Mouse (Mus musculus) lung, embryonic 15.5 days (tissue): ENCODE measurements around the gene Gcnt4. TPM values are rescaled to one million over a fixed set of nuclear protein-coding genes. Genes with fewer than 3 reads are reported as not detected.
A peak's percentile ranks its signal among the peaks of the same experiment; 100 is the strongest.
"Not testable (repeated sequence)": the region's sequence is repeated elsewhere in the genome, so short reads cannot be mapped to it uniquely, and the experiment has no call there.

ENCODE experiments used
- ATAC-seq: fragments of 200-750 bp; cut with Nextera tagmentation; 2 replicates; pipeline ENCODE4 v1.8.0; 2017; ENCODE audit warnings: moderate number of reproducible peaks, borderline replicate concordance; ENCODE audit not compliant: low FRiP score, low TSS enrichment; ENCODE audit errors: extremely low read depth
- H3K27ac ChIP-seq: fragments of 300-500 bp; sonication (generic); 2 replicates; pipeline ENCODE4 v1.5.1; 2015; ENCODE audit warnings: moderate library complexity, mild to moderate bottlenecking, inconsistent platforms
- H3K27me3 ChIP-seq: fragments of 300-500 bp; sonication (generic); 2 replicates; pipeline ENCODE4 v1.6.1; 2015; ENCODE audit warnings: inconsistent platforms
- H3K36me3 ChIP-seq: fragments of 300-500 bp; sonication (generic); 2 replicates; pipeline ENCODE4 v1.6.1; 2015; ENCODE audit warnings: inconsistent platforms
- H3K4me1 ChIP-seq: fragments of 300-500 bp; sonication (generic); 2 replicates; pipeline ENCODE4 v1.6.1; 2015; ENCODE audit warnings: inconsistent platforms
- H3K4me2 ChIP-seq: fragments of 300-500 bp; sonication (generic); 2 replicates; pipeline ENCODE4 v1.6.1; 2015; ENCODE audit warnings: inconsistent platforms, mild to moderate bottlenecking, moderate library complexity
- H3K4me3 ChIP-seq: fragments of 300-500 bp; sonication (generic); 2 replicates; pipeline ENCODE4 v1.5.1; 2015; ENCODE audit warnings: mild to moderate bottlenecking, inconsistent platforms
- H3K9ac ChIP-seq: fragments of 300-500 bp; sonication (generic); 2 replicates; pipeline ENCODE4 v1.6.1; 2015; ENCODE audit warnings: inconsistent platforms
- H3K9me3 ChIP-seq: fragments of 300-500 bp; sonication (generic); 2 replicates; pipeline ENCODE4 v1.6.1; 2016; ENCODE audit warnings: inconsistent platforms
- WGBS: fragments of 180-500 bp; shearing (Covaris S2); methylation state at CpG from one replicate; pipeline ENCODE4 v1.1.7; 2015; 5-methylcytosine and 5-hydroxymethylcytosine counted together
- polyA plus RNA-seq: library from polyadenylated mRNA; unstranded; fragments of >200 nt; fragmentation: Nextera tagmentation; extraction: Ambion mirVana; gene quantifications from 2 replicates; pipeline ENCODE4 v1.2.1, GENCODE M21; 2015

Gcnt4 gene
- polyA plus RNA-seq = 0.31 and 0.36 TPM in 2 replicates

GRCm38 (mm10) chr13:96923999-96924961 lies at the start of gene Gcnt4:
Gcnt4 (plus strand) TSS chr13:96924689.
- Histone ChIP-seq H3K27me3 (peaks cover 24% of the 10 kb centered on the region), H3K36me3 (no peaks in the 10 kb centered on the region), H3K9ac (peak within 1 kb of the TSS; percentile 58), H3K9me3 (no peaks in the 10 kb centered on the region), H3K4me2 (peak within 1 kb of the TSS; percentile 97), H3K4me1 (peaks cover 7% of the 10 kb centered on the region; the same call in 1 of the 2 replicates), H3K4me3 (peak within 1 kb of the TSS; percentile 65), H3K27ac (no peak within 1 kb of the TSS)
- WGBS = 8% methylated on average over 56 of the region's 56 CpGs
- peak; percentile 80 for ATAC-seq

GRCm38 (mm10) chr13:96878220-96879057 lies 46.0 kb upstream of the Gcnt4 start:
- H3K4me1 ChIP-seq = no peaks in the 10 kb centered on the region
- H3K9me3 ChIP-seq = no peaks in the 10 kb centered on the region
- 60% methylated on average over 12 of the region's 12 CpGs for WGBS
- no peak for ATAC-seq
- H3K4me3 ChIP-seq = no peak overlapping the region
- no peaks in the 10 kb centered on the region for H3K36me3 ChIP-seq
- H3K27me3 ChIP-seq = no peaks in the 10 kb centered on the region
- H3K4me2 ChIP-seq = no peak overlapping the region
- no peak overlapping the region for H3K27ac ChIP-seq
- no peak overlapping the region for H3K9ac ChIP-seq

- Histone ChIP-seq H3K4me3 (no peak overlapping the region), H3K4me2 (no peak overlapping the region), H3K9me3 (no peaks in the 10 kb centered on the region), H3K27ac (no peak overlapping the region), H3K9ac (no peak overlapping the region), H3K27me3 (no peaks in the 10 kb centered on the region), H3K36me3 (no peaks in the 10 kb centered on the region), H3K4me1 (no peaks in the 10 kb centered on the region)
- no peak for ATAC-seq
- 46% methylated on average over 1 of the region's 1 CpGs for WGBS
These were observed 40.0 kb upstream of the Gcnt4 start for GRCm38 (mm10) chr13:96884534-96884933.

GRCm38 (mm10) chr13:96889985-96890384 lies 34.5 kb upstream of the Gcnt4 start:
- Histone ChIP-seq H3K27me3 (no peaks in the 10 kb centered on the region), H3K4me3 (no peak overlapping the region), H3K36me3 (no peaks in the 10 kb centered on the region), H3K9me3 (no peaks in the 10 kb centered on the region), H3K27ac (no peak overlapping the region), H3K4me1 (no peaks in the 10 kb centered on the region), H3K9ac (no peak overlapping the region), H3K4me2 (no peak overlapping the region)
- WGBS = 22% methylated on average over 2 of the region's 2 CpGs
- no peak for ATAC-seq

GRCm38 (mm10) chr13:96895144-96895543 lies 29.3 kb upstream of the Gcnt4 start:
- WGBS = 71% methylated on average over 2 of the region's 2 CpGs
- Histone ChIP-seq H3K36me3 (no peaks in the 10 kb centered on the region), H3K4me3 (no peak overlapping the region), H3K27me3 (no peaks in the 10 kb centered on the region), H3K4me2 (no peak overlapping the region), H3K9ac (no peak overlapping the region), H3K9me3 (no peaks in the 10 kb centered on the region), H3K27ac (no peak overlapping the region), H3K4me1 (no peaks in the 10 kb centered on the region)
- ATAC-seq = no peak

- H3K36me3 ChIP-seq = no peaks in the 10 kb centered on the region
- no peak overlapping the region for H3K4me3 ChIP-seq
- no peak overlapping the region for H3K9ac ChIP-seq
- no peaks in the 10 kb centered on the region for H3K4me1 ChIP-seq
- no peak for ATAC-seq
- H3K27ac ChIP-seq = no peak overlapping the region
- no peak overlapping the region for H3K4me2 ChIP-seq
- H3K9me3 ChIP-seq = no peaks in the 10 kb centered on the region
- no peaks in the 10 kb centered on the region for H3K27me3 ChIP-seq
- 58% methylated on average over 3 of the region's 3 CpGs for WGBS
These were observed 17.8 kb upstream of the Gcnt4 start for GRCm38 (mm10) chr13:96906717-96907116.

- ATAC-seq = no peak
- Histone ChIP-seq H3K27me3 (no peaks in the 10 kb centered on the region), H3K36me3 (no peaks in the 10 kb centered on the region), H3K4me3 (no peak overlapping the region), H3K9ac (no peak overlapping the region), H3K27ac (no peak overlapping the region), H3K4me2 (no peak overlapping the region), H3K4me1 (no peaks in the 10 kb centered on the region), H3K9me3 (no peaks in the 10 kb centered on the region)
- WGBS = 90% methylated on average over 3 of the region's 3 CpGs
These were observed 13.3 kb upstream of the Gcnt4 start for GRCm38 (mm10) chr13:96911202-96911601.

- 91% methylated on average over 4 of the region's 4 CpGs for WGBS
- not testable (repeated sequence) for ATAC-seq, H3K4me2 ChIP-seq
These were observed 1.4 kb upstream of the Gcnt4 start for GRCm38 (mm10) chr13:96923134-96923533.

GRCm38 (mm10) chr13:96924985-96925745 lies 676 bp downstream of the Gcnt4 start:
- Histone ChIP-seq H3K4me2 (peak overlapping the region; percentile 97), H3K9ac (peak overlapping the region; percentile 58), H3K27ac (no peak overlapping the region), H3K36me3 (no peaks in the 10 kb centered on the region), H3K27me3 (peaks cover 24% of the 10 kb centered on the region), H3K4me1 (peaks cover 7% of the 10 kb centered on the region; the same call in 1 of the 2 replicates), H3K4me3 (peak overlapping the region; percentile 65), H3K9me3 (no peaks in the 10 kb centered on the region)
- WGBS = 2% methylated on average over 53 of the region's 53 CpGs
- peak; percentile 32; the same call in 1 of the 2 replicates for ATAC-seq

More at GRCm38 (mm10) chr13:96923134-96923533, 1.4 kb upstream of the Gcnt4 start:
- not testable (repeated sequence) for H3K9me3 ChIP-seq, H3K27ac ChIP-seq, H3K4me1 ChIP-seq, H3K9ac ChIP-seq, H3K36me3 ChIP-seq, H3K4me3 ChIP-seq
- H3K27me3 ChIP-seq = peaks cover 24% of the 10 kb centered on the region

GRCm38 (mm10) chr13:96925991-96926725 lies 1.7 kb downstream of the Gcnt4 start:
- Histone ChIP-seq H3K4me3 (no peak overlapping the region), H3K9me3 (no peaks in the 10 kb centered on the region), H3K9ac (no peak overlapping the region), H3K4me2 (peak overlapping the region; percentile 97; the same call in 1 of the 2 replicates), H3K4me1 (peaks cover 7% of the 10 kb centered on the region; the same call in 1 of the 2 replicates), H3K27me3 (peaks cover 24% of the 10 kb centered on the region), H3K27ac (no peak overlapping the region), H3K36me3 (no peaks in the 10 kb centered on the region)
- 44% methylated on average over 10 of the region's 10 CpGs for WGBS
- ATAC-seq = no peak

- no peak overlapping the region for H3K4me3 ChIP-seq
- ATAC-seq = no peak
- WGBS = 94% methylated on average over 1 of the region's 1 CpGs
These were observed 3.3 kb downstream of the Gcnt4 start for GRCm38 (mm10) chr13:96927781-96928180.

More at GRCm38 (mm10) chr13:96927781-96928180, 3.3 kb downstream of the Gcnt4 start:
- H3K27ac ChIP-seq = no peak overlapping the region
- no peak overlapping the region for H3K4me2 ChIP-seq
- no peaks in the 10 kb centered on the region for H3K36me3 ChIP-seq
- H3K9me3 ChIP-seq = no peaks in the 10 kb centered on the region
- H3K9ac ChIP-seq = no peak overlapping the region
- peaks cover 24% of the 10 kb centered on the region for H3K27me3 ChIP-seq
- H3K4me1 ChIP-seq = peaks cover 7% of the 10 kb centered on the region; the same call in 1 of the 2 replicates
